Mouse (Mus musculus) B cell, adult 2 months (primary cell): ENCODE measurements around the gene Hpse.

Experiments used
- DNase-seq, 2 experiments: peaks; one replicate each; pipeline ENCODE4 v3.0.0; 2022

Hpse gene

DNA sequence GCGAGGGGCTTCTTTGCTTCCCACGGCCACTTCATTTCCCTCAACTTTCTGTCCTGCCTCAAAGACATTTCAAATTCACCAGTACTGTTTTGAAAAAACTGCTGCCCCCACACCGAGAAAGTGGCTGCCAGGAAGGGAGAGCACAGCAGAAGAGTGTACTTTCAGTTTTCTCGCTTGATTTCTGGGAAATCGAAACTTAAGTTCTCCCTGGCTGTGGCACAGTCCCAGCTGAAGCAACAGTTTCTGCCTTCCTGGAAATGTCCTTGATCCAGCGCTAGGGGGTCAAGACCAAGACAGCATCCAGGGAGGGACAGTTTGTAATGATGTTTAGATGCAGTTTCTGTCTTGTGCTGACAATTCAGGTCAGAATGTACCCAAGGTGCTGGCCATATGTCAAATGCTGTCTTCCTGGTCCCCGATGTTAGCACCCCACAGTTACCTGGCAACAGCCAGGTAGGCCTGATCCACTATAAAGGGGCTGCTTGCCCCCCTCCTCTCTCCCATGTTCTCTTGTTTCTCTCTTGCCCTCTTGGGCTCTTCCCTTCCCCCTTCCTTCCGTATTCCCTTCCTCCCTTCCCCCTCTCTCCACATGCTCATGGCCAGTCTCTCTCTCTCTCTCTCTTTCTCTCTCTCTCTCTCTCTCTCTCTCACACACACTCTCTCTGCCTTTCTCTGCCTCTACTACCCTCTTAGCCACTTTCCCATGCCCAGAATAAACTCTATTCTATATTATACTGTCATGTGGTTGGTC is 82.5 kb downstream of the Hpse start:
- DNase-seq = peak in 1 of 2 experiments; percentile 15

DNA sequence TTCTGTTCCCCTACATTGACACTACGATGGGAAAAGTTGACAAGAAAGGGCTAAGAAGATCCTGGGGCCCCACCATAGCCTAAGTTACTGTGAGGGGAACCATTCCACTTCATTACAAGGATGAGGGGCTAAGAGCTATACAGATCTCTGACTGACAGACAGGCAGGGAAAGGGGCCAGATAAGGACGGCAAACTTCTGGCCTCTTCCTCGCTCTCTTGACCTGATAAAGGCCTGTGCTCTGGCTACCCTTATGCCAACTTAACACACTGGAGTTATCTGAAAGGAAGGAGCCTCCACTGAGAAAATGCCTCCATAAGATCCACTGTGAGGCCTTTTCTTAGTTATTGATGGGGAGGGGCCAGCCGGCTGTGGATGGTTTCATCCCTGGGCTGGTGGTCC is 83.6 kb downstream of the Hpse start:
- DNase-seq = no peak

DNA sequence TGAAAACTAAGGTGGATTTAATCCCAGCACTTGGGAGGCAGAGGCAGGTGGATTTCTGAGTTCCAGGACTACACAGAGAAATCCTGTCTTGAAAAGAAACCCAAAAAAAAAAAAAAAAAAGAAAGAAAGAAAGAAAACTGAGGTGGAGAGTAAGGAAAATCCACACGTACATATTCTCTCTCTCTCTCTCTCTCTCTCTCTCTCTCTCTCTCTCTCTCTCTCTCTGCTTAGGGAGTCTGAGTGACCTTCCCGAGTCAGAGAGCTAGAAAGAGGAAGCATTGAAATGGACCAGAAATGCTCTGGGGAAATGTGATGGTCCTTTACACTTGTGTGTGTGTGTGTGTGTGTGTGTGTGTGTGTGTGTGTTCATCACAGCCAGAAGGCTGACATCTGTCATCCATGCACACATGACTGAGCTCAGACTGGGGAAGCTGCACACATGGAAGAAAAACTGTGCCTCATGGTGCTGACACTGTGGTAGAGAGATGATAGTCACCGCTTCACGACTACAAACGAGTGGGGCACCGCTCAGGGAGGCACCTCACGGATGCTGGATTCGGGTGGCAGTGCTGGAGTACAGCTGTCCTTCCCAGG is 84.5 kb downstream of the Hpse start:
- DNase-seq = peak; percentile 59 to 61

DNA sequence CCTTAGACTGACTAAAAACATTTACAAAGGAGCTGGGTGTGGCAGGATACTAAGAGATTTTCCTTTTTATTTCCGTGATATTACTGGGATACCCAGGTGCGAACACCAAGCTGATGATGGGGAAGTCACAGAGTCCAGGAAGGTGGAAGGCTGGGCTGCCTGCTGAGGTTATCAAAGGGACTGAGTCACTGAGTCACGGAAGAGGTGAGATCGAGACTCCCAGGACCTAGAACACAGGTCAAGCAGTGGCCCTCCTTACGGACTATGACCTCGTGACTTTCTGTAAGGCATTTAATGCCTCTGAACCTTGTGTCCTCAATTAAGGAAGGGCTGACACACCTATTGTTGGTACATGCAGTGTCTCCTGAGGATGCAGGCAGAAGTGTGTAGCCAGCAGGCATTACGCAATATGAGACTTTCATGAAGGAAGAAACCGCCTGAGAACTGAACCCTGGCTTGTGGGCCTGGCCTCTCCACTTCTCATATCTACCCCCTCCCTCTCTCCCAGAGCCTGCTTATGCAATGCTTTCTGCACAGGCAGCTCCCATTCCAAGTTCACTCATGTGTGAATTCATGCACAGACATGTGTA is 86.9 kb downstream of the Hpse start:
- DNase-seq = no peak
